Mouse (Mus musculus): ENCODE measurements at regions not wholly inside any gene's neighbourhood (a gene's known extent, or its start where the extent isn't known, plus 50 kb on each side); places are given as distances from the start of the nearest gene placed in this dataset.

DNA sequence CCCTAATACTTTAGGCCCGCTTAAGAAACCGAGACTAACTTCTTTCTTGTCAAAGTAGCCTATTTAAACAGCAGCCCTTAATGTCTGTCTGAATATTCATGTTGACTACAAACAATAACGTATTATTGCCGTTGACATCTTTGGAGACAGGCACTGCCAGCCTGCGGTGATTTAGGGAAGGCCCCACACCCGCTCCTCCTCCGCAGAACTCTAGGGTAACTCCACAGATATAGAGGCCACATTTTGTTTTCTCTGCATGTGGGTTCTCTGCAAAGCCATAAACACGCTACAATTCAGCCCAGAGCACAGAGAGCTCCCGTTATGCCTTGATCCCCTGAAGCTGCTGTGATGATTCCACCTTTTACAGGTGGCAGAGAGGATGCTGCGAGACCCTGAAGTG lies 366.8 kb upstream of the Mki67 start:
- no peak for DNase-seq (ENCODE audit: low read depth in 2 of 2, low spot score in 2 of 2)

DNA sequence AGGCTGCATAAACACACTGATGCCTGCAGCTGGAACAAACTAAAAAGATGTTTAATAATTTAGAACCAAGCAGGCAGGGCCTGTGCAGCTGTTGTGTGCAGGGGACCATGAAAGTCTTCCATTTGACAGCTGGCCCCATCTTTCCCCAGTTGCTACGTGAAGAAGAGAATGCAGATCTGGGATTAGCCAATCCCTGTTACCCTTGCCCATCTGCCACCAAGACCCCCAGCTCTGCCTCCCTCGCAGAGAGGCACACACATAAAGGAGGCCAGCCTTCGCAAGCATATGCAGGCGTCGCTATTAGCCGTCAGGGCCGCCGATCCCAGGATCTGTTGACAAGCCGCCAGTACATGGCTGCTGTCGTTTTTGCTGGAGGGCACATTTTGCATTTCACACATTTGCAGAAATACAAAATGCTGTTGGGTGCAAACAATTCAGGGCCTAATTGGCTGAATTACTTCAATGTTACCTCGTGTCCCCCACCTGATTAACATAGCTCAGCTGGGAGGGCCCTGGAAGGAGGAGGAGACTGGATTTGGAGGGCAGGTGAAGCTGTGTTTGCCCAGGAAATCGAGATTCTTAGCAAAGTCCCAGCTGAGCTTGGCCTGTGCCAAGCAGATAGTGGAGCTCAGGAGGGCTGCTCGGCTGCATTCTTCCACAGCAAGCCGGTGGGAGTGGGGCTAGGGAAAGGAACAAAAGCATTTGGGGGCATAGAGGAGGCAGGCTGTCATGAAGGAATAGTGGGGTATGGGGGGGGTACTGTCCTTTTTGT lies 367.6 kb upstream of the Mki67 start:
- no peak for DNase-seq (ENCODE audit: low read depth in 2 of 2, low spot score in 2 of 2)

DNA sequence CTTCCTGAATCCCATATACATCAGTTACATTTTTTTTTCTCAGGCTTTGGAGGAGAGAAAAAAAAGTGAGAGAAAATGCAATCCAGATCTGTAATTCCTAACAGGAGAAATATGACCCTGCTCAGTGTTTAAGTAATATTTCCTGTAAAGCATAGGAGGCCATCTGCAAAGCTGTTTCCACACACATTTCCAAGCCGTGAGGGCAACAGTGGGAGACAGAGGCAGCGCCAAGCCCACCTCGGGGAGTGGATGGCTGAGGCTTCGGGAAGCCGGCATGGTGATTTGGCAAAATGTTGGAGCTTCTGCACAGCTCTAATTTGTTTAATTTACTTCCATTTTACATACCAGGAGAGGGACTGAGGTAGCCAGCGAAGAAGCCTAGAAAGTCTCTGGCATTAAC lies 372.6 kb upstream of the Mki67 start:
- DNase-seq (ENCODE audit: low read depth in 2 of 2, low spot score in 2 of 2) = no peak

DNA sequence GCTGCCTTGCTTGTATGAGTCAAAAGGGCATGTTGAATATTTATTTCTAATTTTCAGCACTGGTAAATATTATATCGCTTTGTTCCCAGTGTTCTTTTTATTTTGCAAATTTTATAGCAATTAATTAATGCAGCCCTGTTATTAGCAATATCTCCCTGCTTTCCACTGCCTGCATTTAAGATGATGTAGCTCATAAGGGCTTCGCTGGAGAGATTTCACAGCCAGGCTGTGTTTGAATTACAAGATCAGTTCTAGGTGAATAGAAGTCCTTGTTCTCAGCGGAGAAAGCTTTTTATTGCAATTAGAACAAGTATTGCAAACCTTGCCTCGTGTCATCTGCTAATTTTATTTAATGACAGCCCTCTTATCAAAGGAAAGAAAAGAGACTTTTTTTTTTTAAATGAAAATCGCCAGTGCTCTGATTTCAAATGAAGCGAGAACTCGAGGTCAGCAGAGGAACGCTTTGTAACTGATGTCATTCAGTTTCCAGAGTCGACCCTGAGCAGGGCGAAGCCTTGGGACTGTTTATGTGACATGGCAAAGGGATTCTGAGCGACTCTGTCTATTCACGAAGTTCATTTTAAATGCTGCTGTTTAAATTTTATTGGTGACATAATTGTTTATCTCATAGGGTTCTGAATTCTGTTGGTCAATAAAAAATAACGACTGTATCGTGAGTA lies 378.7 kb upstream of the Mki67 start:
- no peak for DNase-seq (ENCODE audit: low read depth in 2 of 2, low spot score in 2 of 2)

DNA sequence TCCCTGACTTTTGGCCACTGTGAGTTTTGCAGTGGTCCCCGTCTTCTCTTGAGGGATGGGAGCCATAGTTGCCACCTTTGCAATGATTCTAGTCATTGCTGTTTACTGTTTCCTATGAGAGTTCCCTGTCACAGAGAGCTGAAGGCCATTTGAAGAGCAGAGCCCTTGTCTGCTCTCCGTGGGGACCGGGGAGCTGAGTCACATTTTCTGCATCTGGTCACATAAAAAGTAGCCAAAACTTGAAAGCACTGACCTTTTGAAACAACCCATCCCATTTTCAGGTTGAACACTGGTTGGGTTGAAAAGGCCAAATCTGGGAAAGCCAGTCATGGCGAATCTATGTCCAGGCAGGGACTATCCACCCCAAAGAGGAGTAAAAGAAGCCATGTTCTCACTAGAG lies 387.9 kb upstream of the Mki67 start:
- DNase-seq (ENCODE audit: low read depth in 2 of 2, low spot score in 2 of 2) = no peak

DNA sequence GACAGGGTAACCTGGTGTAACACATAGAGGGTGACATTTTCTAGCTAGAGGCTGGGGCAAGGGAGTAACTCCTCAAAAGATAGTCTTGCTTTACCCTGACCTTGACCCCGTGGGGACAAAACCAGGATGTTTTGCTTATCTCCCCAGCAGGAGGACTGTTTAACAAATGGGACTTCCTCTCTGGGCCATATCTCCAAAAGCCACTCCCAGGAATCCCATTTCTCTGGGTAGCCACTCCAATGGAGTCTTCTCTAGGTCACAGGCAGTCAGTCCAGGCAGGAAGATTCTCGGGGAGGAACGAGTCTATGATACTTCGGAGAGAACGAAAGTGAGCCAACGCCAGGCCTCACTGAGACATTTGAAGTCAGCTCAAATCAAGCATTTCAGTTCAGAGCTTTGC lies 396.0 kb upstream of the Mki67 start:
- DNase-seq (ENCODE audit: low read depth in 2 of 2, low spot score in 2 of 2) = no peak

DNA sequence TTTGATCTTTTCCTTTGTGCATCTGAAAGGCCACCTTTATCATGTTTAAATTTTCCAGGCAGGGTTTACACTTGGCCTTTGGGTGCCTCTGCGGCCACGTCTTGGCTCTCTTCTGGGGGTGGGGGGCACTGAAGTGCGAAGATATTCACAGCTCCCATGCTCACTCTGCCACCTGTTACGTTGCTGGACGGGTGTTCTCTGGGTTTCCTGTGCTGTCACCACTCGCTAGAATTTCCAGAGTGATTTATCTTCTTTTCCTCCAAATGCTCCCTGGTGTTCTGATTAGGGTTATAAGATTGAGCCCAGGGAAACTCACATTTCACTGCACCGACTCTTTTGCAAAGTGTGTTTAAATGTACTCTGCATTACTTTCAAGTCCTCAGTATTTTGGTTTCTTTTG lies 404.8 kb upstream of the Mki67 start:
- DNase-seq (ENCODE audit: low read depth in 2 of 2, low spot score in 2 of 2) = no peak

DNA sequence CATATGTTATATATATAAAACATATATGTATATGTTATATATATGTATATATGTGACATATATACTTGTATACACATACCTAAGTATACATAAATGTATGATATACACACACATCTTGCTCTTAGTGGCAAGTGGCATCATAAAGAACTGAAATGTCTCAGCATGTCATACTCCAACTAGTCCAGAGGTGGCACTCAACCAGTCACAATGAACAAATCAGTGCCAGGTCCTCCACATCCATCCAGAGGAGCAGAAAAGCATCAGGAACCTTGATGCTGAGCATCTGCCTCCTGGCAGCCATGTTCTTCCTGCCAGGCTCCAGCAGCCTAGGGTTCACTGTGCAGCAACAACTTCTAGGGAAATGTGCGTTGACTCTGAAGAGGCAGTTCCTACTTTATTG lies 405.2 kb upstream of the Mki67 start:
- no peak for DNase-seq (ENCODE audit: low read depth in 2 of 2, low spot score in 2 of 2)

DNA sequence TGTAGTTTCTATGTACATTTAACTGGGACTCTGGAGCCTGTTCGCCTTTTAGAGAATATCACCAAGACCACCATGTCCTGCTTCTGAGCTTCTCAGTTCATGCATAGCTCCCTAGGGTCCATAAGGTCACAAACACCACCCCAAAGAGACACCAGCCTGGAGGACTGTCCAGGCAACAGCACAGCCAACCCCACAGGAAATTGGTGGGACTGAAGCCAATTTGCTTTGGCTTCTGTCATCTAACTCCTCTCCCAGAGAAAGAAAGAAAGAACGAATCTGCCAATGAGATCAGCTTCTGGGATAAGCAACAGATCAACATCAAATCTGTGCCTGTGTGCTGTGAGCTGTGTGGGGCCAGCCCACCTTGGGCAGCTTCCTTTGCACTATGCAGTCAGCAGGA lies 408.6 kb upstream of the Mki67 start:
- no peak for DNase-seq (ENCODE audit: low read depth in 2 of 2, low spot score in 2 of 2)

DNA sequence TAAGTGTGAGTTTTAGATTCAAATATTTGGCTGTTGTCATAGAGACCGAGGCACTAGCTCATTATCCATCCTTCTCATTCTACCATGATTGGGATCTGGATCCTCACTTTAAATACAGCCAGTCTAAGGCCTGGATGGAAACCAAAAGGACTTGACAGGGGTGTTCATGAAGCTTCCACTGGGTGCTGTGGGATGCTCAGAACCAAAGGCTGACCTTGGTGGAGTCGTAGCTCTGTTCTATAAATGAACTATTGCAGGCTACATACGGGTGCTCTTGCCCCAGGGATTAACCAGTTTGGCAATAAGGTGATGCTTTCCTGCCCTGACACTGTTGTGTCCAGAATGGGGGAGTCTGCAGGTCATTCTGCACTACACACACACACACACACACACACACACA lies 410.2 kb upstream of the Mki67 start:
- DNase-seq (ENCODE audit: low read depth in 2 of 2, low spot score in 2 of 2) = no peak

DNA sequence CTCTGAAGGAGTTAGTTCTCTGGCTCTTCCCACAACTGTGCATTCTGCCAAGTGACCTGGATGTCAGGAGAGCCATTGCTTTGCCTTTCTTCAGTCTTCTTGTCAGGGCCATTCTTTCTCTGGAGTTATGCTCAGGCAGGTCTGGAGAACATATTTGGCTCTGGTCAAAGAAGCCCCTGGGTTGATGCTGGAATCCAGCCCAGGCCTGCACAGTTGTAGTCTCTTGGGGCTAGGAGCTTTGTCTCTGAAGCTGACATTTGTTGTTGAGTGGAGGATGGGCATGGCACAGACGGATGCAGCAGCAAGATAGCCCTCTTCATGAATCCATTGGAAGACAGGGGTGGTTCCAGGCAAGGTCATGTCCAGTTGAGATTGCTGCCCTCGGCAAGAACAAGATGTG lies 411.4 kb upstream of the Mki67 start:
- no peak for DNase-seq (ENCODE audit: low read depth in 2 of 2, low spot score in 2 of 2)

DNA sequence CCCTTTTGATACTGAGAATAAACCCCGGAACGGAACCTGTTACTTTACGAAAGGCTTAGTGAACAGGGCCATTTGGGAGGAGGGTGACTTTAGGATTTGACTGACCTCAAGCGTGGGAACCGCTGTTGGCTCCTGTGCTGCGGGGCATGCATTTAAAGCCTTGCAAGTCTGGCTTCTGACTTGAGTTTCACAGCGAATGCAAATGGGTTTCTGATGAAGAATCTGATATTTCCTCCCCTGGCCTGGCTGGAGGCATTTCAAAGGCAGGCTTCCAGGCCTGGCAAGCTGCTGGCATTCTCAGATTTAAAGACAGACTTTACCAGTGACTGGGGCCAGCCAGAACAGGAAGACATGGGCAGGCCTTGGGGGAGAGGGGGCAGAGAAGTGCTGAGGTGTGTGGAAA lies 413.6 kb upstream of the Mki67 start:
- DNase-seq (ENCODE audit: low read depth in 2 of 2, low spot score in 2 of 2) = no peak

DNA sequence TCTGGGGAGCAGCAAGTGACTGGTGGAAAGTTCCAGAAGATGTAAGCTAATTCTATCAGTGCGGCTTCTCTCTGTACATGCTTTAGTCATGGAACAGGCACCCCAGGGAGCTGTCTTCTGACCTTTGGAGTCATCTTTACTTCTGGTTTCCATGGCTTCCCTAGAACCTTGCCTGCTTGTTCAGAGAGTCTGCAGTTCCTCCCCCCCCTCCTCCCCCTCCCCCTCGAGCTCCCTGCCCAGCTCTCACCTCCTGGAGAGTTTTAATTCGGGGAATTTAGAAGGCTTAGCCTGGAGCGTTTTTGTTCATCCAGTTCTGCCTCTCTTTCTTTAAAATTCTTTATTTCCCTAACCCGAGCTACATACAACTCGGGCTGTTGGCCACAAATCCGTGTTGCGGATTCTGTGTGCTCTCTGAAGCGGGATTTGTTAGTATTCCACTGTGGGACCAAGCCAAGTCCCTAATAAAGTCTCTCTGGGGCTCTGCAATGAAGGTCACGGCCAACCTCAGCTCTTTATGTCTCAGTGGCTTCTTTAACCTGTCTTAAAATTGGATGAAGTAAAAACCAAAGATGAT lies 414.6 kb upstream of the Mki67 start:
- no peak for DNase-seq (ENCODE audit: low read depth in 2 of 2, low spot score in 2 of 2)

DNA sequence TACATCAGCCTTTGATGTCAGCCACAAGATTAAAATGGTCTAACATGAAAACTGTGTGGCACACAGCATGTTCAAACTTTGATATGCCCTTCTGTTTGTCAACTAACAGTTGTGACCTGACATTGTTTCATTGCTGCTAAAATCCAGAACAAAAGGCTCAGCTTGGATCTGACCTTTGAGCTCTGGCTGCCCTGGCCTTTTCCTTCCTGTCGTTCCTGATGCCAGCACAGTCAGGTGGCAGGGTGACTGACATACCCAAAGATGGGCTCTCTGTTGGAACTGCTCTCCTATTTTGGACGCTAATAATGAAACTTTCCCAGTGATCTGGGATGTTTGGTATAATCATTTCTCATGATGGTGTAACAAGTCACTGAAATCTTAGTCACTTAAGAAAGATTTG lies 416.8 kb upstream of the Mki67 start:
- no peak for DNase-seq (ENCODE audit: low read depth in 2 of 2, low spot score in 2 of 2)

DNA sequence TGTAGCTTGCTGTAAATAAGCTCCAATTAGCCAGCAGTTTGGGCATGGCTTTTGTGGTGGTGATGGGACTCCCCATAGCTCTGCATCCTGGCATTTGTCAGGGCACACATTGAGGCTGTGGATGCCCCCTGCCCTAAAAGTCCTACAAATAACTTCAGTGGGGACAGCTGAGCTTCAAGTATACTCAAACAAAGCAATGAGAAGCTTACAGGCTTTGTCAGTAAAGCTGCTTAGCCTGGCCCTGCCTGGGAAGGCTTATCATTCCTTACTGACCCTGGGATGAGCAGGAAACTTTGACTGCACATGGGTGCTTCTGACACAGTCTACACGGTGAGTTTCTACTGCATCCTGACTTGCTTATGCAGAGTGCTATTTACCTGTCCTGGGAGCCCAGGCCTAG lies 420.5 kb upstream of the Mki67 start:
- DNase-seq (ENCODE audit: low read depth in 2 of 2, low spot score in 2 of 2) = no peak

DNA sequence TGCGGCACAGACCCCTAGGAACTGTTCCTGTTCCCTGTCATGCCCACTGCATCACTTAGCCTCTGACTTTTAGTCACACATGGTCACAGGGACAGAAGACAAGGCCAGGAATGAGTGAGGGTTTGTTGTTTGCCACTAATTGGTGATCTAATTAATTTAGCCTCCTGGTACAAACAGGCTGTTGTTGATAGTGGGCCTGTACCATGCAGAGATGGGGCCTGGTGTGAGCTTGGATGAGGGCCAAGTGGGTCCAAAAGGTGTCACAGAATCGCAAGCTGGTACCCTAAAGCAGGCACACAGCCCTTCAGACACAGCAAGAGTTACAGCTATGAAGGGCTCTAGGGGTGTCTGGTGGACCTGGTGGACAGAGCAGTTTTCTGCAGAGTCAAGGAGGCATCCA lies 421.2 kb upstream of the Mki67 start:
- DNase-seq (ENCODE audit: low read depth in 2 of 2, low spot score in 2 of 2) = no peak

DNA sequence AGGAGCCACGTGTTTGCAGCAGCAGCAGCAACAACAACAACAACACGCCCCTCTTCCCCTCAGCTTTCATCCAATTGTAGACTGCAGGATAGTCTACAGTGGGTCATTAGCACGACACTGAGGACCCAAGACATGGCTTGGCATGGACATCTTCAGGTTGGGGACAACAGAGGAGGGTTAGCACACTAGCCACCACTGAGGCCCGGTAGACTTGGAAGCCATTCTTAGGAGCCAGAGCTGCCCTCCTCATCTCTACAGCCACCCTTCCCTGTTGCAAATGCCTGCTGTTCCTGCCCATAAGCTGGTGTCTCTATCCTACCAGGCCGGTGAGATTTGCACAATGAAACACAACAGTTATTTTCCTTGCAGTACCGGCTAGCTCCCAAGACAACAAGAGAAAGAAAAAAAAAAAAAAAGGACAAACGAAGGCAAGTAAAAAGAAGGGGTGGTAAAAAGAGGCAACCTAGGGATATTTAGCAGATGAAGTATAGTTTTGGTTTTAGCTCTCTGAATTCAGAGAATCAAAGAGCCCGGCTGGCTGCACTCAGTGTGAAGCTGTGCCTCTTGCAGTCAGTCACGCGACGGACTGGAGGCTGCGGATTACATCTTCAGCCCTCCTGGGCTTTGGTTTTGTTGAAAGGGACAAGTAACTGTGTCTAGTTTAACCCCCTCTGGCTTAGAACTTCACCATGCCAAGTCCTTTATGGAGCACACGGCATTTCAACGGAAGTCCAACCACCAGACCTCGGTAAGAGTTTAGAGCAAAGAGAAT lies 421.9 kb upstream of the Mki67 start:
- DNase-seq (ENCODE audit: low read depth in 2 of 2, low spot score in 2 of 2) = no peak

DNA sequence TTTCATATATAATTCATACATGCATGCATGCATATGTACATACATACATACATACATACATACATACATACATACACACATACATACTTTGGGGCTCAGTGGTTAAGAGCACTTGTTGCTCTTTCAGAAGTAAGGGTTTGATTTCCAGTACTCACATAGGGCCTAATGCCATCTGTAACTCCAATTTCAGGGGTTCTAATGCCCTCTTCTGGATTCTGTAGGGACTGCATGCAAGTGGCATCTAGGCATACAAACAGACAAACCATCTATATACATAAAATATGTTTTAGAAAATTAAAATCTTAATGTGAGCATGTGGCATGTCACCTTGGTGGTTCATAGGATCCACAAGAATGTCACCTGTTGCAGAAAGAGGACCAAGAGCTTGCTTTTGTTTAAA lies 426.7 kb upstream of the Mki67 start:
- no peak for DNase-seq (ENCODE audit: low read depth in 2 of 2, low spot score in 2 of 2)

DNA sequence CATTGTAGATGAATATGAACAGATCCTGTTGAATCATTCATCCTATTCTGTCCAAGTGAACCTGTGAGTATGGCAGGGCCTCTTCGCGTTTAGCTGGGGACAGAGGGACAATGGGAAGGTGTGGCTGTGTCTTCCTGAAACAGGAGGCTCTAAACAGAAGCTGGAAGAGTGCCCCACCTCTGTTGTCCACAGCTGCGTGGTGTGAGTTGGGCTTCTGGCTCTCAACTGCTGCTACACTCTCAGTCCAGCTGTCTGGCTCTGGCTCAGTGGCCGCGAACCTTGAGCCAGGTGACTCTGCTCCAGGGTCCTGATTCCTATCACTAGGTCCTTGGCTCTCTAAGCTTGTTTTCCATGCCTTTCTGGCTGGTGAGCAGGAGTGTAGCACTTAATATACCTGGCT lies 434.0 kb upstream of the Mki67 start:
- no peak for DNase-seq (ENCODE audit: low read depth in 2 of 2, low spot score in 2 of 2)

DNA sequence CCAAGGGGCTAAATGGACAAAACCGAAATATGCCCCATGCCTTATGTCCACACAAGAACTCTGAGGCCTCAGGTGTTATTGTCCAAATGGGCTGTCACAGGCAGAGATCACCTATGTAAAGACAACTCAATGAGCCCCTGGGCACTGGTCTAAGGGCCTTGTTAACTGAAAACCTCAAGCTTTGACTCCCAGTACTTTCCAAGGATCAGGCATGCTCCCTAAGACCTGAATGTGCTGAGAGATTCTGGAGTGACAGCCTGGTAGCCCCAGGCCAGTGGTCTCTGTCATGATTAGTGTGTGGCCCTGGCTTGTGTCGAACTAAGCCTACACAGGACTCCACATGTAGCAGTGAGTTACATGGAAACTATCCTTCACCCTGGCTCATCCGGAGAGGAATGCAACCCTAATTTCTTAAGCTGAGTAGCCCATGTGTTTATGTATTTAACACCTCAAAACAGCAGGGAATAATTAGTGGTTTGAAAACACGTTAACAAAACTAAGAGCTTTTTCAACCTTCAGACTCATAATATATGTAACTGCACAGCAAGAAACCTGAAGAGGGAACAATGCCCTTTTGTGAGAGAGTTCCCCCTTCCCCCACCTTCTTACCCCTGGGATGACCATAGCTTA lies 435.3 kb upstream of the Mki67 start:
- no peak for DNase-seq (ENCODE audit: low read depth in 2 of 2, low spot score in 2 of 2)

DNA sequence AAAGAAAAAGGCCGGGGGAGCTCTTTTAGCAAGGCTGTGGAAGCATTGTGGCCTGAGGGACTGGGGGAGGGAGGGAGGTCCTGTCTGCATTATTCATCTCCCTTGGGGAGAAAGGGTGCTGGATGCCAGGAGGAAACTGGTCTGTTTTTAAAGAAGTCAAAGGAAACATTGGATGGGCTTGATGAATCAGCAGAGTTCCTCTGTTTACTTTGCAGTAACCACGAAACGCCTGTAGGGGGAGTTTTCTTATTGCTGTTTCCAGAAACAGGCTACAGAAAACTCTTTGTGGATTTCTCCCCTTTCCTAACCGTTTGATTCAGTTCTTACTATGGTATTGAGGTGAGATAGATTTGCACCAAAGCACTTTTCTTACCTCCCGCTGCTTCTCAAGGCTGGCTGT lies 436.3 kb upstream of the Mki67 start:
- DNase-seq (ENCODE audit: low read depth in 2 of 2, low spot score in 2 of 2) = no peak

DNA sequence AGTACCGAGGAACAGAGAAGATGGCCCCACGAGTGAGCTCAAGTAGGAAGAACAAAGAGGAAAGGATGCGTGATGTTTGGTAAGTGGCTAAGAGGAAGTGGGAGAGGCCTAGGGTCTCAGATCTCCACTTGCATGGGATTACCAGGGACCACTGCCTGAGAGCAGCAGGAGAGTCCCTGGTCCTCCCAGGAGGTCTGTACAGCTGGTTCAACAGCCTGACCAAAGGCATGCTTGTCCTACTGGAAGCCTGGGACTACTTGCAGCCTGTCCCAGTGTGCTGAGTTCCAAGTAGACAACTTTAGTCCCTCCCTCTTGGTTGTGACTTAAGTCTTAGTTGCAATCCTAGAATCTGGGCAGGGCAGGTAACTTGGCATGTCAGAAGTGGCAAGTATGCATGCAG lies 437.5 kb upstream of the Mki67 start:
- no peak for DNase-seq (ENCODE audit: low read depth in 2 of 2, low spot score in 2 of 2)
